Mouse (Mus musculus): Measurements from ENCODE around the gene Sri.

DNA sequence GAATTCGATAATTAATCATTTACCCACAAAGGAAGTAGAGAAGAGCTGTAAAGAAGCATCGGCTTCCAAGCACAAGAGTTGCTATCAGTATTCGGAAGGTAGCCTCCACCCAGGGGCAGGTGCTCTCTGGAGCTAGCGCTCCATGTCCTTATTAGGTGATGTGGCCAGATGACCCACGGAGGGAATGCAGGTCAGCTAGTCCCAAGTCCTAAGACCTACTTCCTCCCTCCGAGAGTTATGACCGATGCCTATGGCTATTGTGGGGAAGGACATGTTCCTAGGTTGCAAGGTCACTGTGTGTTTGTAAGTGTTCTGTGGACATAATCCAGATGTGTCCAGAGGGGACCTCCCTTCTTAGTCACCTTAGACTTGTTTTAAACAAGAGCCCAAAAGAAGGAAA lies 12.2 kb downstream of the Sri start:
- TF ChIP-seq CTCF (IDR thresholded peaks at IDR 0.05; ENCODE audit: control insufficient read depth, insufficient read depth, insufficient replicate concordance, low read depth, low read length): no peak
- no peak for TF ChIP-seq POLR2A (IDR thresholded peaks at IDR 0.05; ENCODE audit: control insufficient read depth, low read depth, low read length)

All from testis, adult 2 months (tissue).